Mouse (Mus musculus) heart, postnatal 36 days (tissue): ENCODE results near the gene Aif1. TPM values are rescaled to one million over a fixed set of nuclear protein-coding genes. Genes with fewer than 3 reads are reported as not detected.
A peak's percentile ranks its signal among the peaks of the same experiment; 100 is the strongest.
"Not testable (repeated sequence)": the region's sequence is repeated elsewhere in the genome, so short reads cannot be mapped to it uniquely, and the experiment has no call there.

Source experiments
- DNase-seq, 2 experiments: peaks; one replicate each; pipeline ENCODE4 v3.0.0; 2021 to 2022
- intact Hi-C: fragments of 180-260 bp; cut with DNase I; formaldehyde crosslinking; loops from one replicate; pipeline ENCODE4 v1.15.1; 2025
- microRNA-seq, 2 experiments: library from miRNA; unstranded; fragments of <30 nt; microRNA quantifications; one replicate each; pipeline ENCODE4 v1.2.0; 2021; ENCODE audit warnings: borderline number of aligned reads in 2 of 2
- total RNA-seq, 2 experiments: library from RNA; stranded (reverse); gene quantifications; 2 replicates each; pipeline ENCODE4 v1.2.3; 2021

Aif1 gene
- total RNA-seq, 2 experiments from 2014 or later = 2.0 to 6.2 TPM

DNA sequence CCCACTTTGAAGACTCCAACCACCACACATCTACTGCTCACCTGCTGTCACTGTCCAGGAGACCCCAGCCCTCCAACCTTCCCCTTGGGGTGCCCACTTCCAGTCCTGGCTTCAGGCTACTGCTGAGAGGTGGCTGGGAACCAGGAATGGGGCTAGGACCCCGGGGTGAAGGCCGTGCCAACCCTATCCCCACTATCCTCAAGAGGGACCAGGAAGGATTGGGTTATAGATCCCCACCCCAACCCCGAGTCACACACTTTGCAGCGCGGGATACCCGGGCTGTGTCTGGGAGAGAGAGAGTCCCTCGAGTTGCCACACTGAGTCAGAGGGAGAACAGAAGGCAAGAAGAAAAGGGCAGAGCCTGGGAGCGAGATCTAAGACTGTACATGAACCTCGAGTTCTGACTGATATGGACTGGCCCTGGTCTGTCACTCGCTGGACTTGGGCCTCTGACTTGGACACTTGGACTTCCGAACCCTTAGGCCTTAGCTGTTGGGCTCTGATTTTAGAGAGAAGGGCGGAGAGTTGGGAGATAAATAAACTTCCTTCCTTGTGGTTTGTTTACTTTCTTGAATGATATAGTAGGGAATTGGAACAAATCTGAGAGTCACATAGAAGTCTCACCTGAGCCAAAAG lies 51.5 kb downstream of the Aif1 start:
- DNase-seq = not testable (repeated sequence)
- intact Hi-C loops = loop anchor here (5.0 kb wide), 1 partner anchor 102 kb away; no protein-coding TSS in a partner anchor

DNA sequence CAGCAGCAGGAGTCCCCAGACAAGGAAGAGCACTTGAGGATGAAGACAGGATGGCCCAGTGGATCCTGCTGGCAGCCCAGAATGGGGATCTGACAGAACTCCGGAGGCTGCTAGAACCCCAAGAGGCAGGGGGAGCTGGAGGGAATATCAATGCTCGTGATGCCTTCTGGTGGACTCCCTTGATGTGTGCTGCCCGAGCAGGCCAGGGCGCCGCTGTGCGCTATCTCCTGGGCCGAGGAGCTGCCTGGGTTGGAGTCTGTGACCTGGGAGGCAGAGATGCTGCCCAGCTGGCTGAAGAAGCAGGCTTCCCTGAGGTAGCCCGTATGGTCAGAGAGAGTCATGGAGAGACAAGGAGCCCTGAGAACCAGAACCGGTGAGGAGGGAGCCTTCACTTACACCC lies 52.6 kb downstream of the Aif1 start:
- DNase-seq = not testable (repeated sequence)
- intact Hi-C loops = loop anchor here (5.0 kb wide), 1 partner anchor 101 kb away; no protein-coding TSS in a partner anchor

DNA sequence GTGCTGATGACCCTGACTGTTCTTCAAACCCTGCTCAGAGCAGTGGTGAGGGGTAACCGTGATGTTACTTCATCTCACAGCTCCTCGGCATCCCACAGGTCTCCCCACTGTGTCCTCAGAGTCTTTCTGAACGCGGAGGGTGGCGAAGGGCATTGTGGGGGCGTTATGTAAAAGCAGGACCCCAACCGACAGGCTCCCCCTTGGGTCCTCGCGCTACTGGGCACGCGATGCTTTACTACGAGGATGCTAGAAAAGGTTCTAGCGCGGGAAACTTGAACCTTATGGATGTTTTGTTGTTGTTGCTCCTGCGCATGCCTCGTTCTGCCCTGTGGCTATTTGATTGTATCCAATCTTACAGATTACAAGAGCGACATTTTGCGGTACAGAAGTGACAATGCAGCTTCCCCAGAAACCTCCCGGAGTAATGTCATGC lies 54.0 kb downstream of the Aif1 start, which contains the start of gene Csnk2b:
Gene Csnk2b, minus strand, starts transcription at position 183 of the 433 bp plus-strand sequence.
- intact Hi-C loops = loop anchor here (5.0 kb wide), 1 partner anchor 100 kb away; no protein-coding TSS in a partner anchor

DNA sequence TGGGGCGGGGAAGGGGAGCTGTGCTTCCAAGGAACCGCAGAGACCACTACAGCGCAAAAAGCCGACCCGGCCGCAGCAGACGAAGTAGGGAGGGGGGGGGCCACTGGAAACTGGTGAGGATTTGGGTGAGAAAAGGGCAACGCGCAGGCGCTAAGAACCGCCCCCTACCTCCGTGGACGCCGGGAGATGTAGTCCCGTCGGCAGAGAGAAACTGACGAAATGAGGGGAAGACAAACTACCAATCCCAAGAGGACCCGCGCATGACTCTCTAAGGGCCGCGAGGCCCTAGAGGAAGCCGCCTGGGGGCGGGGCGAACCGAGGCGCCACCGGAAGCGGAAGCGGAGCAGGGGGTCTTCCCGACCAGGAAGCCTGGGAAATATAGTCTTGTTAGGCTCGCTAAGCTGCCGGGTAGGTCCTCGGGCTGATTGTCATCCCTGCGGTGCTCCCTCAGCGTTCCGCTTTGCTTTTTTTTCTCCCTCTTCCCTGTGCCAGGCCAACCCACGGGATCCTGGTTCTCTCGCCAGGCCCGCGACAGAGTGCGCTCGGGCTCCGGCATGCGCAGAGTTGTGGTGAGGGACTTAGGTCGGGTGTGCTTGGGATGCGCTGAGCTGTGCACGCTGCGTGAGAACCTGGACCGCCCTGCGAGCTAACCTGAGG lies 54.6 kb downstream of the Aif1 start, which contains the start of gene Gpank1:
Gene Gpank1, plus strand, starts transcription at position 313 of the 657 bp plus-strand sequence.
- intact Hi-C loops = loop anchor here (5.0 kb wide), 1 partner anchor 99 kb away; no protein-coding TSS in a partner anchor
- DNase-seq = peak; percentile 97

More for the DNA sequence above, 54.0 kb downstream of the Aif1 start, which contains the start of gene Csnk2b:
- DNase-seq = peak in 1 of 2 experiments; percentile 31

Small RNAs within 50 kb of the gene (microRNA-seq; reads per million reads assigned to microRNA genes)
- gene Mir6973a (0 reads per million in 2 experiments), gene Mir6974 (0 reads per million in 2 experiments)

Other genes starting within 250 kb of the Aif1 start
- gene Neu1, start 244.8 kb downstream of the Aif1 start, total RNA-seq = 10 to 100 TPM; 13.2 to 16.5 TPM
- 1 to 10 TPM; 2.8 to 4.5 TPM for gene Hspa1b, start 216.8 kb downstream of the Aif1 start, total RNA-seq
- not detected for gene Gm20481, start 206.2 kb downstream of the Aif1 start, total RNA-seq
- gene Hspa1a, start 203.9 kb downstream of the Aif1 start, total RNA-seq = 1 to 10 TPM; 4.2 to 4.6 TPM
- gene Hspa1l, start 203.4 kb downstream of the Aif1 start, total RNA-seq = 1 to 10 TPM; 7.8 to 9.2 TPM
- gene Lsm2, start 194.2 kb downstream of the Aif1 start, total RNA-seq = 10 to 100 TPM; 16.0 to 17.4 TPM
- gene Vars, start 175.1 kb downstream of the Aif1 start, total RNA-seq = 10 to 100 TPM; 26.7 to 27.4 TPM
- gene Vwa7, start 159.5 kb downstream of the Aif1 start, total RNA-seq = 1 to 10 TPM; 8.4 to 9.3 TPM
- gene Sapcd1, start 148.1 kb downstream of the Aif1 start, total RNA-seq = not detected
- gene Msh5, start 129.3 kb downstream of the Aif1 start, total RNA-seq = under 1 TPM; 0.25 to 0.70 TPM
- gene Clic1, start 126.1 kb downstream of the Aif1 start, total RNA-seq = 10 to 100 TPM; 41.7 to 44.0 TPM
- gene Ddah2, start 117.0 kb downstream of the Aif1 start, total RNA-seq = 10 to 100 TPM; 27.5 to 27.6 TPM
- under 1 TPM in 1 of 2 experiments, not detected in 1; 0.56 TPM for gene Ly6g6c, start 110.7 kb downstream of the Aif1 start, total RNA-seq
- gene Mpig6b, start 109.9 kb downstream of the Aif1 start, total RNA-seq = under 1 TPM; 0.42 to 0.49 TPM
- gene Ly6g6e, start 99.2 kb downstream of the Aif1 start, total RNA-seq = not detected
- under 1 TPM; 0.70 to 0.80 TPM for gene Ly6g6d, start 98.0 kb downstream of the Aif1 start, total RNA-seq
- gene Ly6g6f, start 90.5 kb downstream of the Aif1 start, total RNA-seq = not detected
- gene Abhd16a, start 86.8 kb downstream of the Aif1 start, total RNA-seq = 10 to 100 TPM; 54.6 to 61.1 TPM
- gene Ly6g5c, start 67.8 kb downstream of the Aif1 start, total RNA-seq = not detected
- gene Ly6g5b, start 60.6 kb downstream of the Aif1 start, total RNA-seq = not detected
- 1 to 10 TPM; 8.0 to 9.6 TPM for gene Gpank1, start 54.6 kb downstream of the Aif1 start, total RNA-seq
- 100 to 1,000 TPM; 163 to 164 TPM for gene Csnk2b, start 54.0 kb downstream of the Aif1 start, total RNA-seq
- 10 to 100 TPM; 25.7 to 26.4 TPM for gene D17H6S53E, start 49.7 kb downstream of the Aif1 start, total RNA-seq
- not detected for gene Apom, start 44.0 kb downstream of the Aif1 start, total RNA-seq
- gene Bag6, start 40.9 kb downstream of the Aif1 start, total RNA-seq = 100 to 1,000 TPM; 243 to 268 TPM
- gene Prrc2a, start 11.2 kb downstream of the Aif1 start, total RNA-seq = 100 to 1,000 TPM; 122 to 127 TPM
- 1 to 10 TPM; 3.3 to 3.7 TPM for gene Lst1, start 12.4 kb upstream of the Aif1 start, total RNA-seq
- 1 to 10 TPM; 1.0 to 1.6 TPM for gene Ltb, start 18.4 kb upstream of the Aif1 start, total RNA-seq
- under 1 TPM; 0.53 to 0.57 TPM for gene Tnf, start 25.9 kb upstream of the Aif1 start, total RNA-seq
- under 1 TPM in 1 of 2 experiments, not detected in 1; 0.19 TPM for gene Lta, start 29.3 kb upstream of the Aif1 start, total RNA-seq
- gene Gm16181, start 44.8 kb upstream of the Aif1 start, total RNA-seq = not detected
- gene Atp6v1g2, start 57.6 kb upstream of the Aif1 start, total RNA-seq = 1 to 10 TPM; 2.0 to 2.6 TPM
- 1 to 10 TPM; 8.0 to 8.5 TPM for gene Nfkbil1, start 59.7 kb upstream of the Aif1 start, total RNA-seq
- gene Ddx39b, start 65.7 kb upstream of the Aif1 start, total RNA-seq = 10 to 100 TPM; 83.3 to 97.3 TPM
- 100 to 1,000 TPM in 1 of 2 experiments, 10 to 100 TPM in 1; 87.6 to 133 TPM for gene H2-D1, start 86.7 kb upstream of the Aif1 start, total RNA-seq
- gene H2-Q1, start 144.3 kb upstream of the Aif1 start, total RNA-seq = 1 to 10 TPM; 1.1 to 1.4 TPM
- gene H2-Q2, start 166.2 kb upstream of the Aif1 start, total RNA-seq = 1 to 10 TPM in 1 of 2 experiments, under 1 TPM in 1; 0.64 to 1.4 TPM
- gene H2-Q4, start 203.5 kb upstream of the Aif1 start, total RNA-seq = 10 to 100 TPM; 10.1 to 13.8 TPM
- 1 to 10 TPM in 1 of 2 experiments, under 1 TPM in 1; 0.78 to 1.6 TPM for gene H2-Q6, start 248.8 kb upstream of the Aif1 start, total RNA-seq